Mouse (Mus musculus) G1E (cell line): ENCODE measurements around the gene Rrp12. TPM values are rescaled to one million over a fixed set of nuclear protein-coding genes. Genes with fewer than 3 reads are reported as not detected.
A peak's percentile ranks its signal among the peaks of the same experiment; 100 is the strongest.

Experiments
- ATAC-seq: 2 replicates; pipeline ENCODE4 v1.8.0; 2016; ENCODE audit warnings: mild to moderate bottlenecking; ENCODE audit not compliant: insufficient number of reproducible peaks, poor library complexity, low FRiP score, severe bottlenecking; ENCODE audit errors: extremely low read depth
- DNase-seq: peaks from one replicate; pipeline ENCODE4 v3.0.0; 2012; ENCODE audit warnings: low spot score
- H3K27me3 ChIP-seq: 2 replicates; pipeline ENCODE4 v1.6.1; 2012; ENCODE audit warnings: mild to moderate bottlenecking, low read length, inconsistent platforms; ENCODE audit not compliant: insufficient read depth
- H3K36me3 ChIP-seq: replicated peaks from 2 replicates; pipeline ENCODE3; 2012; ENCODE audit warnings: mild to moderate bottlenecking, inconsistent platforms
- H3K4me1 ChIP-seq: 2 replicates; pipeline ENCODE4 v1.6.1; 2012; ENCODE audit warnings: low read depth, low read length, inconsistent platforms, mixed read lengths; ENCODE audit not compliant: insufficient read depth
- H3K4me3 ChIP-seq: 2 replicates; pipeline ENCODE4 v1.5.1; 2012; ENCODE audit warnings: low read depth, mild to moderate bottlenecking, inconsistent platforms, low read length, moderate library complexity, mixed read lengths
- H3K9me3 ChIP-seq: replicated peaks from 2 replicates; pipeline ENCODE4 v1.6.1; 2012; ENCODE audit warnings: inconsistent platforms
- CTCF ChIP-seq: IDR thresholded peaks from 2 replicates; pipeline ENCODE4 v1.5.1; 2012; ENCODE audit warnings: low read depth, low read length, inconsistent platforms, mixed read lengths
- GATA1 ChIP-seq: IDR thresholded peaks from 2 replicates; pipeline ENCODE4 v1.6.1; 2012; ENCODE audit warnings: borderline replicate concordance, low read length, inconsistent platforms, mixed read lengths
- GATA2 ChIP-seq: IDR thresholded peaks from 2 replicates; pipeline ENCODE4 v1.6.1; 2012; ENCODE audit warnings: low read depth, low read length, inconsistent platforms, borderline replicate concordance
- POLR2AphosphoS5 ChIP-seq: IDR thresholded peaks from 2 replicates; pipeline ENCODE4 v1.6.1; 2012; ENCODE audit warnings: low read depth, low read length, inconsistent platforms; ENCODE audit not compliant: insufficient replicate concordance
- TAL1 ChIP-seq: conservative IDR thresholded peaks from 2 replicates; pipeline ENCODE4 v1.6.1; 2012; ENCODE audit warnings: low read depth, low read length, inconsistent platforms, mixed read lengths
- polyA plus RNA-seq: library from polyadenylated mRNA; stranded (reverse); fragments of >175 nt; gene quantifications from 2 replicates; pipeline ENCODE4 v1.2.3, GENCODE M21; 2012
- total RNA-seq, 2 experiments: library from RNA; stranded (forward) in 1 of 2; stranded (reverse) in 1 of 2; fragments of 200-1000 nt in 1 of 2; fragments of >200 nt in 1 of 2; fragmentation: Nextera tagmentation in 1 of 2; gene quantifications; 2 replicates each; pipeline ENCODE4 v1.2.3; 2014 to 2017

Rrp12 gene
- total and polyA plus RNA-seq, 3 experiments: 14.9 to 33.8 (median 16.5) TPM

GRCm38 (mm10) chr19:41896319-41896711 lies 342 bp upstream of the Rrp12 start:
- ATAC-seq: no peak
- peaks cover 30% of the 10 kb centered on the region for H3K36me3 ChIP-seq
- H3K4me3 ChIP-seq: peak overlapping the region; percentile 80
- no peak for TF ChIP-seq GATA1
- no peak for TF ChIP-seq POLR2AphosphoS5
- TF ChIP-seq CTCF: no peak
- no peak for TF ChIP-seq GATA2
- no peak for TF ChIP-seq TAL1
- no peak for DNase-seq
- H3K9me3 ChIP-seq: no peaks in the 10 kb centered on the region
- H3K27me3 ChIP-seq: no peaks in the 10 kb centered on the region
- H3K4me1 ChIP-seq: peaks cover 50% of the 10 kb centered on the region

- TF ChIP-seq CTCF (no peak), GATA1 (no peak), GATA2 (no peak), POLR2AphosphoS5 (no peak), TAL1 (no peak)
- DNase-seq: no peak
- H3K36me3 ChIP-seq: peaks cover 42% of the 10 kb centered on the region
- H3K27me3 ChIP-seq: no peaks in the 10 kb centered on the region
- peak; percentile 32; the same call in 1 of the 2 replicates for ATAC-seq
- H3K4me3 ChIP-seq: peak overlapping the region; percentile 80
- H3K4me1 ChIP-seq: peaks cover 42% of the 10 kb centered on the region
- H3K9me3 ChIP-seq: no peaks in the 10 kb centered on the region
Measured at GRCm38 (mm10) chr19:41894959-41895358, 1.0 kb downstream of the Rrp12 start.

- DNase-seq: peak; percentile 26
- peak; percentile 40 for ATAC-seq
- Histone ChIP-seq H3K9me3 (no peaks in the 10 kb centered on the region), H3K27me3 (no peaks in the 10 kb centered on the region; the same call in 1 of the 2 replicates), H3K4me3 (no peak overlapping the region), H3K4me1 (peaks cover 38% of the 10 kb centered on the region), H3K36me3 (peaks cover 95% of the 10 kb centered on the region)
- TF ChIP-seq POLR2AphosphoS5 (no peak), TAL1 (peak; percentile 53)
Measured at GRCm38 (mm10) chr19:41888191-41888590, 7.8 kb downstream of the Rrp12 start.

GRCm38 (mm10) chr19:41883882-41884281 lies 12.1 kb downstream of the Rrp12 start:
- TF ChIP-seq GATA2: no peak
- TF ChIP-seq TAL1: no peak
- no peak for TF ChIP-seq GATA1
- TF ChIP-seq POLR2AphosphoS5: no peak
- TF ChIP-seq CTCF: no peak
- Histone ChIP-seq H3K36me3 (peaks cover 98% of the 10 kb centered on the region), H3K4me1 (peaks cover 25% of the 10 kb centered on the region), H3K9me3 (no peaks in the 10 kb centered on the region), H3K27me3 (no peaks in the 10 kb centered on the region; the same call in 1 of the 2 replicates), H3K4me3 (no peak overlapping the region)
- ATAC-seq: no peak
- DNase-seq: no peak

- H3K4me1 ChIP-seq: peaks cover 8% of the 10 kb centered on the region
- no peaks in the 10 kb centered on the region; the same call in 1 of the 2 replicates for H3K27me3 ChIP-seq
- DNase-seq (no peak), ATAC-seq (no peak)
- peaks cover 97% of the 10 kb centered on the region for H3K36me3 ChIP-seq
- no peak overlapping the region for H3K4me3 ChIP-seq
- no peak for TF ChIP-seq TAL1
- TF ChIP-seq GATA2: no peak
- no peak for TF ChIP-seq GATA1
- TF ChIP-seq CTCF: no peak
- TF ChIP-seq POLR2AphosphoS5: no peak
- no peaks in the 10 kb centered on the region for H3K9me3 ChIP-seq
Measured at GRCm38 (mm10) chr19:41881842-41882241, 14.1 kb downstream of the Rrp12 start.

- ATAC-seq (no peak), DNase-seq (no peak)
- TF ChIP-seq TAL1 (no peak), CTCF (no peak), POLR2AphosphoS5 (no peak), GATA2 (no peak), GATA1 (no peak)
- Histone ChIP-seq H3K27me3 (no peaks in the 10 kb centered on the region), H3K36me3 (peaks cover 93% of the 10 kb centered on the region), H3K4me3 (no peak overlapping the region), H3K4me1 (peaks cover 11% of the 10 kb centered on the region), H3K9me3 (no peaks in the 10 kb centered on the region)
Measured at GRCm38 (mm10) chr19:41874356-41874755, 21.6 kb downstream of the Rrp12 start.
